Mouse (Mus musculus): ENCODE data around the gene Sprr2a1.
"Not testable (repeated sequence)": the region's sequence is repeated elsewhere in the genome, so short reads cannot be mapped to it uniquely, and the experiment has no call there.

DNA sequence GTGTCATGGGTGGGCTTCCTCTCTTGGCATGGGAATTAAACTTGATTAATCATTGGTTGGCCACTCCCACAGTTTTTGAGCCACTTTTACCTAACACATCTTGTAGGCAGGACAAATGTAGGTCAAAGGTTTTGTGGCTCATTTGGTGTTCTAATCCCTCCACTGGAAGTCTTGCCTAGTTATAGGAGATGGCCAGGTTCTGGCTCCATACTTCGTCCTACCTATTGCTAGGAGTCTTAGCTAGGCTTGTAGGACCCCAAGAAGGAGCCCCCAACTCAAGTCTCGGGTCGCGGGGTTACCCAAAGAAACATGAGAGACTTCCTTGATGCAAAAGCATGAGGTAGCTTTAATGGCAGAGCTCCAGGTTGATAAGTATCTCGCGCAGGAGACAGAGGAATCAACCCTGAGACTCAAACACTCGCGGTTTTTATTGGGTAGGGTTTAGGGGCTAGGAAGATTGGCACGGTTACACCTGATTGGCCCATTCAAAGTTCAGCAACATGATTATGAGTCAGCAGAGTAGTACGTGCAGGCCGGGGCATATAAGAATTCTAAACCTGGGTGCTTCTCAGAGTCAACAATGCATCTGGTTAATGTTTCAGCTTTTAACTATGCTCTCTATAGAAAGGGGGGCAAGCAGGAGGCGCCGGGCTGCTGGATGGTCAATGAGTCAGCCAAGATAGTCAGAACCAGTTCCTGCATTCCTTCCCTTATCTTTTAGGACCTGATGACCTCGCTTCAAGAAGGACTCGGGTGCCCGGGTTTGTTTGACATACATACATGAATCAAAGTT, 4.3 kb upstream of the Sprr2a1 start:
- not testable (repeated sequence) for TF ChIP-seq GATA1 (IDR thresholded peaks at IDR 0.05; ENCODE audit: borderline replicate concordance, low read length); TAL1 (conservative IDR thresholded peaks at IDR 0.05; ENCODE audit: low read depth, low read length); CTCF (IDR thresholded peaks at IDR 0.05; ENCODE audit: low read depth, low read length)

All from G1E (cell line).